In genomic region chr9:121943005-121943404, GRCm38 (mm10) we compare ENCODE assay signal across 33 mouse cellular contexts. TPM values are rescaled to one million over a fixed set of nuclear protein-coding genes. Genes with fewer than 3 reads are reported as not detected.
DNase-seq lines count a peak whose midpoint lies in the region; ATAC-seq lines count a peak whose summit lies in the region.
"Had no signal": no experiment of that assay in that cellular context is flagged by ENCODE, and none has a peak within 500 bp of the region (broad histone marks: within the 10 kb centered on the region; RNA-seq: fewer than 3 reads in every experiment).

No protein-coding gene starts in this region.

- no peaks in the 10 kb centered on the region for H3K27me3 ChIP-seq in heart, embryonic 11.5 days (ENCODE audit: control insufficient read depth, insufficient read depth, low read length)
- no peaks in the 10 kb centered on the region for H3K27me3 ChIP-seq in embryonic facial prominence, embryonic 10.5 days (replicated peaks; ENCODE audit: low read depth, poor library complexity, severe bottlenecking)
- H3K27me3 ChIP-seq: embryonic facial prominence, embryonic 13.5 days; heart, embryonic 12.5 days; heart, embryonic 15.5 days had no signal

- 86% methylated on average over 3 of the region's 3 CpGs for WGBS in heart, embryonic 11.5 days (ENCODE audit: insufficient replicate concordance)
- 90% methylated on average over 3 of the region's 3 CpGs for WGBS in embryonic facial prominence, embryonic 10.5 days

- no peak overlapping the region for H3K4me2 ChIP-seq in heart, embryonic 11.5 days
- H3K4me2 ChIP-seq: embryonic facial prominence, embryonic 13.5 days; forebrain, embryonic 12.5 days; heart, embryonic 12.5 days; heart, embryonic 15.5 days; hindbrain, embryonic 14.5 days had no signal

- peak; percentile 79 for DNase-seq in heart, adult 11 months
- DNase-seq in spleen, postnatal 36 days (ENCODE audit: low spot score in 2 of 2), result peak; percentile 86 to 87
- no peak for DNase-seq in spleen, adult 12 weeks (ENCODE audit: low spot score)
- no peak for DNase-seq in kidney, postnatal 14 days
- DNase-seq in lung, postnatal 10 days, result no peak
- no peak for DNase-seq in embryonic facial prominence, embryonic 10.5 days (ENCODE audit: low spot score)
- DNase-seq: adrenal gland, postnatal 10 days; adrenal gland, postnatal 36 days; cerebellum, adult 18-20 months; cerebellum, adult 9-10 months; cerebellum, postnatal 14 days; gastrocnemius, postnatal 10 days; gastrocnemius, postnatal 36 days; heart, postnatal 10 days; heart, postnatal 36 days had no signal

- H3K27ac ChIP-seq in heart, embryonic 11.5 days (ENCODE audit: low read depth, low read length), result no peak overlapping the region
- H3K27ac ChIP-seq in embryonic facial prominence, embryonic 10.5 days (replicated peaks), result no peak overlapping the region
- H3K27ac ChIP-seq: embryonic facial prominence, embryonic 13.5 days; forebrain, embryonic 12.5 days; heart, embryonic 15.5 days; hindbrain, embryonic 14.5 days; hindbrain, postnatal 0 days had no signal

- H3K36me3 ChIP-seq in heart, embryonic 11.5 days (ENCODE audit: control insufficient read depth, insufficient read depth, low read length), result no peaks in the 10 kb centered on the region
- H3K36me3 ChIP-seq in embryonic facial prominence, embryonic 10.5 days (replicated peaks), result peaks cover 21% of the 10 kb centered on the region
- H3K36me3 ChIP-seq: forebrain, embryonic 12.5 days; G1E; heart, embryonic 12.5 days; heart, embryonic 15.5 days had no signal

- H3K4me3 ChIP-seq in heart, embryonic 11.5 days (ENCODE audit: low read depth, low read length), result no peak overlapping the region
- H3K4me3 ChIP-seq in embryonic facial prominence, embryonic 10.5 days, result no peak overlapping the region
- H3K4me3 ChIP-seq: embryonic facial prominence, embryonic 13.5 days; erythroblast, embryonic 14.5 days; forebrain, embryonic 12.5 days; heart, embryonic 12.5 days; heart, embryonic 15.5 days had no signal

- H3K9me3 ChIP-seq in heart, embryonic 11.5 days (replicated peaks; ENCODE audit: control insufficient read depth, low read length), result no peaks in the 10 kb centered on the region
- H3K9me3 ChIP-seq in embryonic facial prominence, embryonic 10.5 days, result no peaks in the 10 kb centered on the region
- H3K9me3 ChIP-seq: embryonic facial prominence, embryonic 13.5 days; forebrain, embryonic 12.5 days; G1E; heart, embryonic 12.5 days; heart, embryonic 15.5 days had no signal

- H3K9ac ChIP-seq in heart, embryonic 11.5 days (ENCODE audit: low read depth, low read length), result no peak overlapping the region
- H3K9ac ChIP-seq: embryonic facial prominence, embryonic 13.5 days; forebrain, embryonic 12.5 days; heart, embryonic 12.5 days; heart, embryonic 15.5 days; hindbrain, embryonic 14.5 days had no signal

- no peak for ATAC-seq in heart, embryonic 11.5 days (replicated peaks; ENCODE audit: insufficient number of reproducible peaks, low FRiP score, low TSS enrichment)
- peak; percentile 53 to 58; a peak in 3 of 4 replicates for ATAC-seq in hematopoietic stem cell, adult 5-6 weeks (replicated peaks in 1 of 2; ENCODE audit: insufficient read depth in 1 of 2, low FRiP score in 2 of 2, low TSS enrichment in 1 of 2, low read depth in 1 of 2, poor library complexity in 2 of 2, severe bottlenecking in 2 of 2)
- ATAC-seq: forebrain, embryonic 16.5 days; hindbrain, postnatal 0 days; inflammation-experienced regulatory T-cells, adult 6 months; Patski had no signal

- no peaks in the 10 kb centered on the region for H3K4me1 ChIP-seq in heart, embryonic 11.5 days (ENCODE audit: control insufficient read depth, insufficient read depth, low read length)
- no peaks in the 10 kb centered on the region for H3K4me1 ChIP-seq in embryonic facial prominence, embryonic 10.5 days
- H3K4me1 ChIP-seq: embryonic facial prominence, embryonic 13.5 days; forebrain, embryonic 12.5 days; heart, embryonic 12.5 days; heart, embryonic 15.5 days had no signal

RNA-seq across cellular contexts. Expression of gene Fam198a, which starts 7.8 kb away (rescaled TPM):
- polyA plus RNA-seq in heart, embryonic 11.5 days (2014; fragmentation: Nextera tagmentation; extraction: Ambion mirVana), result 0.35 and 0.44 TPM in 2 replicates
- total RNA-seq in hematopoietic stem cell, adult 5-6 weeks (2017), result 0.38 TPM in 1 of 2 replicates, not detected in the other
- polyA plus RNA-seq in embryonic facial prominence, embryonic 10.5 days (2016; fragmentation: Nextera tagmentation; extraction: Ambion mirVana), result 0.37 and 0.53 TPM in 2 replicates
- total RNA-seq: common myeloid progenitor, adult 5-6 weeks; G1E; granulocyte monocyte progenitor cell, adult 5-6 weeks had no signal
- polyA plus RNA-seq: erythroblast, embryonic 14.5 days; G1E had no signal

RNA-seq across cellular contexts. Expression of gene Cyp8b1, which starts 26.9 kb away (rescaled TPM):
- polyA plus RNA-seq in heart, embryonic 11.5 days (2014; fragmentation: Nextera tagmentation; extraction: Ambion mirVana), result not detected in 2 replicates
- total RNA-seq in hematopoietic stem cell, adult 5-6 weeks (2017), result not detected in 2 replicates
- polyA plus RNA-seq in embryonic facial prominence, embryonic 10.5 days (2016; fragmentation: Nextera tagmentation; extraction: Ambion mirVana), result not detected in 2 replicates
- total RNA-seq: common myeloid progenitor, adult 5-6 weeks; G1E; gastrocnemius, adult 18-20 months; gastrocnemius, postnatal 10 days; gastrocnemius, postnatal 36 days; granulocyte monocyte progenitor cell, adult 5-6 weeks; heart, adult 8-10 months; heart, postnatal 10 days; heart, postnatal 36 days; hindbrain, postnatal 0 days had no signal
- polyA plus RNA-seq: embryonic facial prominence, embryonic 13.5 days; erythroblast, embryonic 14.5 days; forebrain, embryonic 12.5 days; forebrain, embryonic 16.5 days; G1E; heart, embryonic 12.5 days; heart, embryonic 15.5 days; hindbrain, embryonic 11.5 days; hindbrain, embryonic 14.5 days; hindbrain, postnatal 0 days; inflammation-experienced regulatory T-cells, adult 6 months; Patski had no signal

RNA-seq across cellular contexts. Expression of gene Ackr2, which starts 44.9 kb away (rescaled TPM):
- 0.10 TPM in 1 of 2 replicates, not detected in the other for polyA plus RNA-seq in heart, embryonic 11.5 days (2014; fragmentation: Nextera tagmentation; extraction: Ambion mirVana)
- total RNA-seq in hematopoietic stem cell, adult 5-6 weeks (2017), result not detected in 2 replicates
- 0.18 and 0.52 TPM in 2 replicates for polyA plus RNA-seq in embryonic facial prominence, embryonic 10.5 days (2016; fragmentation: Nextera tagmentation; extraction: Ambion mirVana)
- total RNA-seq: common myeloid progenitor, adult 5-6 weeks; granulocyte monocyte progenitor cell, adult 5-6 weeks had no signal
- polyA plus RNA-seq: embryonic facial prominence, embryonic 13.5 days; erythroblast, embryonic 14.5 days; G1E; inflammation-experienced regulatory T-cells, adult 6 months; Patski had no signal

RNA-seq across cellular contexts. Expression of gene Pomgnt2, which starts 53.9 kb away (rescaled TPM):
- polyA plus RNA-seq in heart, embryonic 11.5 days (2014; fragmentation: Nextera tagmentation; extraction: Ambion mirVana), result 8.8 and 10.6 TPM in 2 replicates
- 10.9 and 17.5 TPM in 2 replicates for total RNA-seq in hematopoietic stem cell, adult 5-6 weeks (2017)
- 13.5 and 13.9 TPM in 2 replicates for polyA plus RNA-seq in embryonic facial prominence, embryonic 10.5 days (2016; fragmentation: Nextera tagmentation; extraction: Ambion mirVana)
- polyA plus RNA-seq: G1E had no signal

Comparison
In these comparisons a context has a peak if more than half of its experiments do, and no peak if none do; other contexts are left out.
1. DNase-seq: peak in heart, adult 11 months (single experiment) and spleen, postnatal 36 days (2 of 2); none in spleen, adult 12 weeks (single experiment), kidney, postnatal 14 days (single experiment), lung, postnatal 10 days (single experiment) and embryonic facial prominence, embryonic 10.5 days (single experiment).